ENCODE assay signal across 8 mouse cellular contexts in genomic region chr11:46431129-46431528, GRCm38 (mm10). TPM values are rescaled to one million over a fixed set of nuclear protein-coding genes. Genes with fewer than 3 reads are reported as not detected.
DNase-seq lines count a peak whose midpoint lies in the region; ATAC-seq and TF ChIP-seq lines count a peak whose summit lies in the region.

No protein-coding gene starts in this region.

- no peaks in the 10 kb centered on the region; the same call in 1 of the 2 replicates for H3K4me1 ChIP-seq in cortical plate, adult 2 months (ENCODE audit: control insufficient read depth, insufficient read depth, low read length)
- no peaks in the 10 kb centered on the region for H3K4me1 ChIP-seq in intestine, postnatal 0 days (replicated peaks; ENCODE audit: control insufficient read depth, insufficient read depth, low read length)
- peaks cover 2% of the 10 kb centered on the region for H3K4me1 ChIP-seq in midbrain, embryonic 10.5 days

- TF ChIP-seq POLR2A in cortical plate, adult 2 months (IDR thresholded peaks at IDR 0.05; ENCODE audit: extremely low read depth, insufficient read depth, low read length): no peak

- H3K27me3 ChIP-seq in intestine, postnatal 0 days (replicated peaks; ENCODE audit: control insufficient read depth, insufficient read depth, low read length): no peaks in the 10 kb centered on the region
- no peaks in the 10 kb centered on the region for H3K27me3 ChIP-seq in midbrain, embryonic 10.5 days (ENCODE audit: low read depth, poor library complexity, severe bottlenecking)

- no peaks in the 10 kb centered on the region for H3K36me3 ChIP-seq in intestine, postnatal 0 days (ENCODE audit: control insufficient read depth, insufficient read depth)
- H3K36me3 ChIP-seq in midbrain, embryonic 10.5 days: no peaks in the 10 kb centered on the region

- H3K4me3 ChIP-seq in cortical plate, adult 2 months (ENCODE audit: insufficient read depth, low read length): no peak overlapping the region
- H3K4me3 ChIP-seq in intestine, postnatal 0 days (ENCODE audit: low read depth, low read length): no peak overlapping the region
- no peak overlapping the region for H3K4me3 ChIP-seq in midbrain, embryonic 10.5 days

- 23% methylated on average over 3 of the region's 3 CpGs for WGBS in intestine, postnatal 0 days
- WGBS in midbrain, embryonic 10.5 days: 30% methylated on average over 3 of the region's 3 CpGs

- H3K27ac ChIP-seq in cortical plate, adult 2 months (ENCODE audit: insufficient read depth, low read length): no peak overlapping the region
- H3K27ac ChIP-seq in intestine, postnatal 0 days (ENCODE audit: low read depth, low read length): no peak overlapping the region
- no peak overlapping the region for H3K27ac ChIP-seq in midbrain, embryonic 10.5 days (replicated peaks)

- H3K9me3 ChIP-seq in intestine, postnatal 0 days (ENCODE audit: control insufficient read depth): no peaks in the 10 kb centered on the region
- H3K9me3 ChIP-seq in midbrain, embryonic 10.5 days (replicated peaks): no peaks in the 10 kb centered on the region

- no peak overlapping the region for H3K4me2 ChIP-seq in intestine, postnatal 0 days (replicated peaks; ENCODE audit: low read depth)

- peak; percentile 84 for TF ChIP-seq CTCF in cortical plate, adult 2 months (IDR thresholded peaks at IDR 0.05; ENCODE audit: extremely low read depth, insufficient read depth, low read length)
- peak; percentile 90 for TF ChIP-seq CTCF in intestine, postnatal 0 days (IDR thresholded peaks at IDR 0.05; ENCODE audit: low read depth)

- intact Hi-C loops in left cerebral cortex, postnatal 14 days (cut with DNase I): loop anchor here (5.0 kb wide), 2 partner anchors 119 to 164 kb away; partner anchors contain the start of gene Cyfip2

- H3K9ac ChIP-seq in intestine, postnatal 0 days (ENCODE audit: low read depth, low read length): no peak overlapping the region

- ATAC-seq in intestine, postnatal 0 days: peak; percentile 67; the same call in 1 of the 2 replicates

- DNase-seq in urinary bladder, adult 18-20 months (ENCODE audit: low spot score in 2 of 2): peak; percentile 20 to 39
- DNase-seq in urinary bladder, postnatal 10 days (ENCODE audit: low spot score): no peak
- DNase-seq in gastrocnemius, postnatal 10 days: peak; percentile 68
- DNase-seq in left cerebral cortex, postnatal 14 days (ENCODE audit: low spot score in 2 of 2): peak; percentile 85 to 88
- peak; percentile 71 for DNase-seq in midbrain, embryonic 10.5 days (ENCODE audit: low spot score)
- DNase-seq in right cerebral cortex, postnatal 4 days: peak; percentile 79

RNA-seq across cellular contexts. Expression of gene Med7, which starts 5.6 kb away (rescaled TPM):
- polyA plus RNA-seq in cortical plate, adult 2 months (2012; rRNA removed): 29.4 and 32.8 TPM in 2 replicates
- 10 to 100 TPM; 17.4 to 18.4 TPM for total RNA-seq in gastrocnemius, postnatal 10 days (2021)
- polyA plus RNA-seq in intestine, postnatal 0 days (2015; fragmentation: Nextera tagmentation; extraction: Ambion mirVana): 40.6 and 43.0 TPM in 2 replicates
- total RNA-seq in left cerebral cortex, postnatal 14 days (2021): 10 to 100 TPM; 30.2 to 36.5 TPM
- 95.2 and 97.2 TPM in 2 replicates for polyA plus RNA-seq in midbrain, embryonic 10.5 days (2016; fragmentation: Nextera tagmentation; extraction: Ambion mirVana)

RNA-seq across cellular contexts. Expression of gene Havcr2, which starts 23.6 kb away (rescaled TPM):
- 1.5 and 1.6 TPM in 2 replicates for polyA plus RNA-seq in cortical plate, adult 2 months (2012; rRNA removed)
- total RNA-seq in gastrocnemius, postnatal 10 days (2021): under 1 TPM; 0.12 to 0.23 TPM
- polyA plus RNA-seq in intestine, postnatal 0 days (2015; fragmentation: Nextera tagmentation; extraction: Ambion mirVana): 0.21 and 0.22 TPM in 2 replicates
- 1 to 10 TPM; 1.1 to 1.7 TPM for total RNA-seq in left cerebral cortex, postnatal 14 days (2021)
- 0.04 and 0.14 TPM in 2 replicates for polyA plus RNA-seq in midbrain, embryonic 10.5 days (2016; fragmentation: Nextera tagmentation; extraction: Ambion mirVana)

RNA-seq across cellular contexts. Expression of gene Fam71b, which starts 34.8 kb away (rescaled TPM):
- not detected in 2 replicates for polyA plus RNA-seq in cortical plate, adult 2 months (2012; rRNA removed)
- not detected for total RNA-seq in gastrocnemius, postnatal 10 days (2021)
- polyA plus RNA-seq in intestine, postnatal 0 days (2015; fragmentation: Nextera tagmentation; extraction: Ambion mirVana): not detected in 2 replicates
- total RNA-seq in left cerebral cortex, postnatal 14 days (2021): not detected
- polyA plus RNA-seq in midbrain, embryonic 10.5 days (2016; fragmentation: Nextera tagmentation; extraction: Ambion mirVana): not detected in 2 replicates

RNA-seq across cellular contexts. Expression of gene Itk, which starts 41.8 kb away (rescaled TPM):
- 0.23 and 0.28 TPM in 2 replicates for polyA plus RNA-seq in cortical plate, adult 2 months (2012; rRNA removed)
- under 1 TPM; 0.14 to 0.18 TPM for total RNA-seq in gastrocnemius, postnatal 10 days (2021)
- 0.07 and 0.09 TPM in 2 replicates for polyA plus RNA-seq in intestine, postnatal 0 days (2015; fragmentation: Nextera tagmentation; extraction: Ambion mirVana)
- total RNA-seq in left cerebral cortex, postnatal 14 days (2021): under 1 TPM; 0.11 to 0.44 TPM
- 0.04 TPM in 1 of 2 replicates, not detected in the other for polyA plus RNA-seq in midbrain, embryonic 10.5 days (2016; fragmentation: Nextera tagmentation; extraction: Ambion mirVana)
